Mouse (Mus musculus) embryonic facial prominence, embryonic 15.5 days (tissue): ENCODE measurements around the gene Meltf. TPM values are rescaled to one million over a fixed set of nuclear protein-coding genes. Genes with fewer than 3 reads are reported as not detected.

Experiments used
- ATAC-seq: fragments of 200-750 bp; cut with Nextera tagmentation; 2 replicates; pipeline ENCODE4 v1.8.0; 2017; ENCODE audit warnings: low read depth, moderate TSS enrichment; ENCODE audit not compliant: insufficient number of reproducible peaks, low FRiP score, low TSS enrichment
- H3K27ac ChIP-seq: fragments of 300-500 bp; sonication (generic); replicated peaks from 2 replicates; pipeline ENCODE4 v1.5.1; 2015; ENCODE audit warnings: mild to moderate bottlenecking, inconsistent platforms
- H3K27me3 ChIP-seq: fragments of 300-500 bp; sonication (generic); 2 replicates; pipeline ENCODE4 v1.6.1; 2015; ENCODE audit warnings: inconsistent platforms
- H3K36me3 ChIP-seq: fragments of 300-500 bp; sonication (generic); 2 replicates; pipeline ENCODE4 v1.6.1; 2015; ENCODE audit warnings: mild to moderate bottlenecking, inconsistent platforms
- H3K4me1 ChIP-seq: fragments of 300-500 bp; sonication (generic); 2 replicates; pipeline ENCODE4 v1.6.1; 2015; ENCODE audit warnings: inconsistent platforms
- H3K4me2 ChIP-seq: fragments of 300-500 bp; sonication (generic); replicated peaks from 2 replicates; pipeline ENCODE4 v1.6.1; 2015; ENCODE audit warnings: mild to moderate bottlenecking, inconsistent platforms
- H3K4me3 ChIP-seq: fragments of 300-500 bp; sonication (generic); replicated peaks from 2 replicates; pipeline ENCODE4 v1.5.1; 2015; ENCODE audit warnings: mild to moderate bottlenecking, inconsistent platforms
- H3K9ac ChIP-seq: fragments of 300-500 bp; sonication (generic); 2 replicates; pipeline ENCODE4 v1.6.1; 2015; ENCODE audit warnings: inconsistent platforms
- H3K9me3 ChIP-seq: fragments of 300-500 bp; sonication (generic); replicated peaks from 2 replicates; pipeline ENCODE4 v1.6.1; 2016; ENCODE audit warnings: inconsistent platforms
- WGBS: fragments of 180-500 bp; shearing (Covaris S2); methylation state at CpG from one replicate; pipeline ENCODE4 v1.1.7; 2015; 5-methylcytosine and 5-hydroxymethylcytosine counted together
- polyA plus RNA-seq: library from polyadenylated mRNA; unstranded; fragments of >200 nt; fragmentation: Nextera tagmentation; extraction: Ambion mirVana; gene quantifications from 2 replicates; pipeline ENCODE4 v1.2.1, GENCODE M21; 2015

Gene Meltf
- polyA plus RNA-seq, 1 experiment from 2014 or later, result 5.2 TPM

GRCm38 (mm10) chr16:31918248-31918724 lies 39.7 kb downstream of the Meltf start:
- Histone ChIP-seq H3K27me3 (no peaks in the 10 kb centered on the region), H3K9ac (no peak overlapping the region), H3K4me2 (peak overlapping the region; percentile 20; the same call in 1 of the 2 replicates), H3K9me3 (no peaks in the 10 kb centered on the region), H3K4me1 (no peaks in the 10 kb centered on the region), H3K36me3 (no peaks in the 10 kb centered on the region), H3K4me3 (no peak overlapping the region), H3K27ac (no peak overlapping the region)
- no peak for ATAC-seq
- WGBS, result 3% methylated on average over 14 of the region's 14 CpGs

DNA sequence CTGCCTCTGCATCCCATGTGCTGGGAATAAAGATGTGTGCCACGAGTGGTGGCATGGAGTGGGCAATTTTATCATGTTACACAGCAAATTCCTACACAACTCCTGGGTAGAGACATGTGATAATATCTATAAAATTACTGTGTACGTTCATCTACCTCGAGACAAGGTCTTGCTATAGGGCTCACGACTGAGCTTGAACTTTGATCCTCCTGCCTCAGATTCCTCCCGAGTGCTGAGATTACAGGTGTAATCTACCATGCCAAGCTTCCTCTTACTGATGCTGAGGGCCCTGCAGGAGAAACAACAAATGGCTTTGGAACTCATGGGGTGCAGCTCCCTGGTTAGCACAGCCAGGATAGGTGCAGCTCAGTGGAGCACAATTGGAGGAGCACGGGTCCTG lies 45.8 kb downstream of the Meltf start:
- Histone ChIP-seq H3K4me3 (no peak overlapping the region), H3K9ac (no peak overlapping the region), H3K4me1 (no peaks in the 10 kb centered on the region), H3K27me3 (no peaks in the 10 kb centered on the region), H3K36me3 (no peaks in the 10 kb centered on the region), H3K27ac (no peak overlapping the region), H3K9me3 (no peaks in the 10 kb centered on the region), H3K4me2 (no peak overlapping the region)
- 76% methylated on average over 6 of the region's 6 CpGs for WGBS
- no peak for ATAC-seq

- no peak for ATAC-seq
- Histone ChIP-seq H3K4me1 (no peaks in the 10 kb centered on the region), H3K9me3 (no peaks in the 10 kb centered on the region), H3K4me2 (no peak overlapping the region), H3K27ac (no peak overlapping the region), H3K27me3 (no peaks in the 10 kb centered on the region), H3K9ac (no peak overlapping the region), H3K4me3 (no peak overlapping the region), H3K36me3 (no peaks in the 10 kb centered on the region)
- 74% methylated on average over 6 of the region's 6 CpGs for WGBS
These were observed 47.5 kb downstream of the Meltf start for GRCm38 (mm10) chr16:31926091-31926490.

- H3K9me3 ChIP-seq, result no peaks in the 10 kb centered on the region
- no peak overlapping the region for H3K9ac ChIP-seq
- no peak overlapping the region for H3K4me2 ChIP-seq
- no peak overlapping the region for H3K27ac ChIP-seq
- no peak overlapping the region for H3K4me3 ChIP-seq
- H3K36me3 ChIP-seq, result no peaks in the 10 kb centered on the region
- 76% methylated on average over 13 of the region's 13 CpGs for WGBS
- ATAC-seq, result no peak
- H3K27me3 ChIP-seq, result no peaks in the 10 kb centered on the region
- H3K4me1 ChIP-seq, result no peaks in the 10 kb centered on the region
These were observed 48.1 kb downstream of the Meltf start for GRCm38 (mm10) chr16:31926547-31927182.

GRCm38 (mm10) chr16:31927412-31927811 lies 48.8 kb downstream of the Meltf start:
- 80% methylated on average over 5 of the region's 5 CpGs for WGBS
- Histone ChIP-seq H3K27me3 (no peaks in the 10 kb centered on the region), H3K9me3 (no peaks in the 10 kb centered on the region), H3K36me3 (no peaks in the 10 kb centered on the region), H3K9ac (no peak overlapping the region), H3K27ac (no peak overlapping the region), H3K4me3 (no peak overlapping the region), H3K4me1 (no peaks in the 10 kb centered on the region), H3K4me2 (no peak overlapping the region)
- no peak for ATAC-seq

DNA sequence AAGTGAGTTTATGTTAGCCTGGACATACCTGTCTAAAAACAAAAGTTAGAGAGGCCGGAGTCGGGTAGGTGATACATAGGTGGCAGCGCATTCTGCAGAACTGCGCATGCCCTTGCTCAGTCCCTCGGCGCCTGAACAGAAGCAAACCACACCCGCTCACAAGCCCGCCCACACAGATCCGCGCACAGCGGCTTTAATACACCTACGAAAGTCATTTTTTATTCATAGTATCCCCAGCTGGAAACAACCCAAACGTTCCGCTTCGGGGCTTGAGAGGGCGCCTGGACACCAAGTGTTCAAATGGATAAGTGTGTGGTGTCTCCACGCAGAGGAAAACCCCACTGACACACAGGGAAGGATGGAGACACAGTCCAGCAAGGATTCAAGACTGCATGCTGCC lies 52.7 kb downstream of the Meltf start:
- Histone ChIP-seq H3K27ac (no peak overlapping the region), H3K9ac (no peak overlapping the region), H3K4me1 (peaks cover 26% of the 10 kb centered on the region), H3K27me3 (peaks cover 34% of the 10 kb centered on the region), H3K4me2 (no peak overlapping the region), H3K4me3 (no peak overlapping the region), H3K9me3 (no peaks in the 10 kb centered on the region), H3K36me3 (no peaks in the 10 kb centered on the region)
- 51% methylated on average over 17 of the region's 17 CpGs for WGBS
- no peak for ATAC-seq

DNA sequence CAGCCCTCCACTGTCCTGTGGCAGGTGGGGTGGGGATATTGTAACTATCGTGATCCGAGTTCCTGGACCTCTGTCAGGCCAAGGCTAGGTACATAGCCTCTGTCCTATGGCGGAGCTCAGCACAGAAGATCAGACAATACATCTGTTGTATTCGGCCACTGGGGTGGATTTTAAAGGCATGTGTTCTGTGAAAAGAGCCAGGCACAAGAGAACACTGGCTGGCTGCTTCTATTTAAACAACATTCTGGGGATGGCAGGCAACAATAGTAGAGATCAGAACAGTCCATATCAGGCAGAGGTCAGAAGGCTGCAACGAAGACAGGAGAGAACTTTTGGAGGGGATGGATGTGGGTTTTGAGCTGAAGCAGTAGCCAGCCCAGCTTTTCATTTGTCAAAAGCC lies 53.6 kb downstream of the Meltf start:
- no peak for ATAC-seq
- Histone ChIP-seq H3K4me1 (peaks cover 26% of the 10 kb centered on the region), H3K9me3 (0 out of 2 replicates have a peak, but pooled peaks cover 3% of the 10 kb centered on the region), H3K4me3 (no peak overlapping the region), H3K9ac (no peak overlapping the region), H3K4me2 (no peak overlapping the region), H3K36me3 (no peaks in the 10 kb centered on the region), H3K27me3 (peaks cover 37% of the 10 kb centered on the region), H3K27ac (no peak overlapping the region)
- 62% methylated on average over 5 of the region's 5 CpGs for WGBS

GRCm38 (mm10) chr16:31932840-31933697 lies 54.5 kb downstream of the Meltf start:
- no peaks in the 10 kb centered on the region for H3K36me3 ChIP-seq
- peak overlapping the region; percentile 61 for H3K4me3 ChIP-seq
- peaks cover 37% of the 10 kb centered on the region for H3K27me3 ChIP-seq
- under 1% methylated on average over 50 of the region's 50 CpGs for WGBS
- peak overlapping the region; percentile 96 for H3K4me2 ChIP-seq
- peaks cover 26% of the 10 kb centered on the region for H3K4me1 ChIP-seq
- peak overlapping the region; percentile 42 for H3K9ac ChIP-seq
- ATAC-seq, result peak; percentile 88
- H3K27ac ChIP-seq, result peak overlapping the region; percentile 55; the same call in 1 of the 2 replicates
- 0 out of 2 replicates have a peak, but pooled peaks cover 3% of the 10 kb centered on the region for H3K9me3 ChIP-seq

DNA sequence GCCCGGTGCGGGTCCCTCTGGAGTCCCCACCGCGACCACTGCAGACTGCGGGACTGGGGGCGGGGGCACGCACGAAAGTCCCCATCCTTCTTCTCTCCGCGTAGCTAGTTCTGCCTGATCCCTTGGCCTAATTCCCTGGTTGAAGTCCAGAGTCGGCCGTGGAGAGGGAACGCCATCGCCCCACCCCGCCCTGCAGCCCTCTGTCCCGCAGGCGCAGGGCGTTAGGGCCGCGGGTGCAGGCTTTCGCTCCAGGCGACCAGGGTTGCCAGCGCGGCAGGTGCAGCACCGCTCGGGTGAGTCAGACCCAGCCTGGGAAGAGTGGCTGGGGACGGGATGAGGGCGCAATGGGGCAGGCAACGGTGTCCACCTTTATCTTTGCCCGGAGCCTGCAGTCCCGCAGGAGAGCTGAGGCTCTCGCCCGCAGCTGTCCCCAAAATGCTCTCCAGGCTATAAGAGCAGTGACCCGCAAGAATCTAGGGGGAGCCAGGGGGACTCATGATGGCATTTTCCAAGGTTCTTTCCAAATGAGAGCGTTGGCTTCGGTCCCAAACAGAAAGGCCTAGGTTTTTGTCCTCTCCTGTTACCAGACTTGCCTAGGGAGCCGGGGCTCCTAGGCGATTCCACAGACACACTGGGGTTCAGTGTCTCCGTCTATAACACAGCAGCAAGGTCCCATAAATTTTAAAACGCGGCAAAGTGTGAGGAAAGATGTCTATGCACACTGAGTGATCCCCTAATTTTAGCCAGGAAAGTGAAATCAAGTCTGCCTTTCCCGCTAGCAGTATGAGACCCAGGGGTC lies 55.3 kb downstream of the Meltf start, which contains the start of gene Pigz:
Gene Pigz (plus strand): TSS at position 101 of the 799 bp plus-strand sequence.
- Histone ChIP-seq H3K9me3 (0 out of 2 replicates have a peak, but pooled peaks cover 3% of the 10 kb centered on the region), H3K27me3 (peaks cover 37% of the 10 kb centered on the region), H3K27ac (peak within 1 kb of the TSS; percentile 55; the same call in 1 of the 2 replicates), H3K9ac (peak within 1 kb of the TSS; percentile 42), H3K36me3 (no peaks in the 10 kb centered on the region), H3K4me1 (peaks cover 26% of the 10 kb centered on the region), H3K4me2 (peak within 1 kb of the TSS; percentile 96), H3K4me3 (peak within 1 kb of the TSS; percentile 61)
- WGBS, result 8% methylated on average over 42 of the region's 42 CpGs
- no peak for ATAC-seq

DNA sequence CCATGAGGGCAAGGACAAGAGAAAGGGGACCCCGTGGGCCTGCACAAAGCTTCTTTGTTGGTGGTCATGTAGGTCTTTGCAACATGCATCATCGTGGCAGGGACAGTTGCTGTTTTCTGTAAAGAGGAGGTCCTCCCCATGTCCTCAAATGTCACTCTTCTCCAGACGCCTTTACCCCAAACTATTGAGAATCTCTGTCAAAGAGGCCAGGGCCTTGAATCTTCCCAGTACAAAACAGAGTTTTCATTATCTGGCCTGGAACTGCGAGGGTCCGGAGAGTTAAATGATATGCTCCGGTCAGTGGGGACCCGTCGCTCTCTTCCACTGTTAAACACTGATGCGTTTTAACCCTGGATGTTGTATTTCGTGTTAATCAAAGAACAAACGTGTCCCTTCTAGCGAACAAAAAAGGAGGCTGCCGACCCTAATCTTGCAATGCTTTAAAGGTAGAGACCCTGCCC lies 56.0 kb downstream of the Meltf start:
- ATAC-seq, result no peak
- Histone ChIP-seq H3K36me3 (no peaks in the 10 kb centered on the region), H3K27me3 (peaks cover 37% of the 10 kb centered on the region), H3K4me1 (peaks cover 26% of the 10 kb centered on the region), H3K9ac (no peak overlapping the region), H3K4me3 (peak overlapping the region; percentile 33), H3K27ac (no peak overlapping the region), H3K9me3 (0 out of 2 replicates have a peak, but pooled peaks cover 3% of the 10 kb centered on the region), H3K4me2 (peak overlapping the region; percentile 49)
- WGBS, result 17% methylated on average over 13 of the region's 13 CpGs
